Mouse (Mus musculus): ENCODE measurements around the gene Ushbp1. TPM values are rescaled to one million over a fixed set of nuclear protein-coding genes. Genes with fewer than 3 reads are reported as not detected.

Gene Ushbp1
- polyA plus RNA-seq, 1 experiment: 8.7 TPM

DNA sequence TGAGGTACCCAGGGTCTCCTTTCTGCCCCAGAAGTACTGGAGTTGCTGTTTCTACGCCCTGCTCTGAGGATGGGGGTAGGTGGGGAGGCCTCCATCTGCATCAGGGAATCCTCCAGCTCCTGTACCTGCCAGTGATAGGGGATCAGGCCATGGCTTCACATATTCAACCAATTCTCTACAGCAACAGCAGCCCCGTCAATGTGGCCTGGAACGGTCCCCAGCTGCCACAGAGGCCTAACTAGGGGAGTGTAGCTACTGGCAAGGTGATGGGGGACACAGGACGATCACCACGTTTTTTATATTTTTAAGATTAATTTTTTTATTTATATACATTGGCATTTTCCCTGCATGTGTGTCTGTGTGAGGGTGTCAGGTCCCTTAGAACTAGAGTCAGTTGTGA, 3.2 kb downstream of the Ushbp1 start:
- no peak for DNase-seq (ENCODE audit: low read depth)
- TF ChIP-seq POLR2A (IDR thresholded peaks at IDR 0.05; ENCODE audit: borderline replicate concordance, extremely low read depth, insufficient read depth, insufficient read length, poor library complexity, severe bottlenecking): no peak
- TF ChIP-seq CTCF (IDR thresholded peaks at IDR 0.05; ENCODE audit: borderline replicate concordance, extremely low read depth, insufficient read depth, insufficient read length): no peak

DNA sequence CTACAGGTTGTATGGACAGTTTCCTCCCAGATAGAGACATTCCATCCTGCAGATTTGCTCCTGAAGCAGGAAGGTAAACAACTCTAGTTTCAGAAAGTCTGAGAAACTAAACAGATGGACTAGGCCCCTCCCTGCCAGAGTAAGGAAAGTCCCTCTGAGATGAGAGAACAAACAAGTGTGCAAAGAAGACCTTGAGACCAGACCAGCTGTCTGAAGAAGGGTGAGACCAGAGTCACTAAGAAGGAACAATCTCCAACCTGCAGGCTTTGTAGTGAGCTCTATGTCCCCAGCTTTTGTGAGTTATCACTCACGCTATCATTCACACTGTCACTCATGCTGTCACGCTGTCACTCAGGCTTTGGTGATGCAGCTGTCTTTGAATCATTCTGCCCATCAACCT, 3.9 kb downstream of the Ushbp1 start:
- no peak for DNase-seq (ENCODE audit: low read depth)
- TF ChIP-seq CTCF (IDR thresholded peaks at IDR 0.05; ENCODE audit: borderline replicate concordance, extremely low read depth, insufficient read depth, insufficient read length) (no peak), POLR2A (IDR thresholded peaks at IDR 0.05; ENCODE audit: borderline replicate concordance, extremely low read depth, insufficient read depth, insufficient read length, poor library complexity, severe bottlenecking) (no peak)

DNA sequence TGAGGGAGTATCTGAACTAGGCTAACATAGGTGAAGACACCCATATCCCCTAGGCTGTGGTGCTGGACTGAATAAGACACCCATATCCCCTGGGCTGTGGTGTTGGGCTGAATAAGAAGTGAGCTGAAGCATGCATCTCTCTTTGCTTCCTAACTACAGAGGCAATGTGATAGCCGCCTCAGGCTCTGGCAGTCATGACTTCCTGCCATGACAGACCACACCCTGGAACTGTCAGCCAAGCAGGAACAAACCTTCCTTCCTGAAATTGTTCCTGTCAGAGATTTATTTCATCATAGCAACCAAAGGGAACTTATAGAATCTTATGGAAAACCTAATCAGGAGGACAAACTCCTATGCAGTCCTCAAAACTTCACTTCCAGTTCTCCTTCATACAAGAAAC, 7.3 kb downstream of the Ushbp1 start:
- no peak for TF ChIP-seq POLR2A (IDR thresholded peaks at IDR 0.05; ENCODE audit: borderline replicate concordance, extremely low read depth, insufficient read depth, insufficient read length, poor library complexity, severe bottlenecking)
- no peak for TF ChIP-seq CTCF (IDR thresholded peaks at IDR 0.05; ENCODE audit: borderline replicate concordance, extremely low read depth, insufficient read depth, insufficient read length)
- no peak for DNase-seq (ENCODE audit: low read depth)

DNA sequence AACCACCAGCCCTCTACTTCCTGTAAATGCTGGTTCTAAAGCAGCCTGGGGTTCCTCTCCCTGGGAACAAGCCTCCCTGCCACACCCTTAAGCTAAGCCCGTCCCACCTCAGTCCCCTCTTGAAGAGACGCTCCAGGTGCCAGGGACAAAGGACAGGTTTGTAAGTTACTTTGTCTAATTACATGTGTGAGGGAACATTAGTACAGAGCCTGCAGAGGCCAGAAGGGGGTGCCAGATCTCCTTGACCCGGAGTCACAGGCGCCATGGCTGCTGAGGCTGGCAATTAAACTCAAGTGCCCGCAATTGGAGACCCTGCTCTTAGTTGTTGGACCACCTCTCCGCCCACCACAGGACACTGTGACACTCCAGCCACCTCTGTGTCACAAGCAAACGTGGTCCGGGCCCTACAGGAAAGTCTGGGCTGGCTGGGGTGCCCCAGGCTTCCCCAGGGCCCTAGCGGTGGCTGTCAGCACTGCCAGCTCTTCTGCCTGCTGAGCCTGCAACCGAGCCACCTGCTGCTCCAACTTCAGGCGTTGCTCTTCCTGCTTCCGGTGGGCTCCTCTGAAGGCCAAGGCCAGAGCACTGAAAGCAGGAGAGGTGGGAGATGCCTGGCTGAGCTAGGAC, 10.3 kb downstream of the Ushbp1 start:
- TF ChIP-seq CTCF (IDR thresholded peaks at IDR 0.05; ENCODE audit: borderline replicate concordance, extremely low read depth, insufficient read depth, insufficient read length) (no peak), POLR2A (IDR thresholded peaks at IDR 0.05; ENCODE audit: borderline replicate concordance, extremely low read depth, insufficient read depth, insufficient read length, poor library complexity, severe bottlenecking) (no peak)
- DNase-seq (ENCODE audit: low read depth): no peak

DNA sequence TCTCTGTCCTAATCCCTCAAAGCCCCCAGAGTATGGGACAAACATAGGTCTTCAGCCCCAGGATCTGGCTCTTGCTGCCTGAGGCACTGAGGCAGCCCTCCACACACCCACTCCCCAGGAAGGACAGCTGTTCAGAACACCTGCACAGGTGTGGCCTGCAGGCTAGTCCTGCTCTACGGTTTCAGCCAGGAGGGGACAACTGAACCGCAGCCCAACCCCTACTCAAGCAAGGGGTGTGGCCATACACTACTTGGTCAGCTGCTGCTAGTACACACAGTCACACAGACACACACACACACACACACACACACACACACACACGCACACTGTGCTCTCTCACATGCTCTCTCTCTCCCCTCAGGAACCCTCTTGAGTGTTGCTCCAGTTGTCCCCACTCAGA, 11.7 kb downstream of the Ushbp1 start:
- no peak for DNase-seq (ENCODE audit: low read depth)
- no peak for TF ChIP-seq POLR2A (IDR thresholded peaks at IDR 0.05; ENCODE audit: borderline replicate concordance, extremely low read depth, insufficient read depth, insufficient read length, poor library complexity, severe bottlenecking)
- no peak for TF ChIP-seq CTCF (IDR thresholded peaks at IDR 0.05; ENCODE audit: borderline replicate concordance, extremely low read depth, insufficient read depth, insufficient read length)

DNA sequence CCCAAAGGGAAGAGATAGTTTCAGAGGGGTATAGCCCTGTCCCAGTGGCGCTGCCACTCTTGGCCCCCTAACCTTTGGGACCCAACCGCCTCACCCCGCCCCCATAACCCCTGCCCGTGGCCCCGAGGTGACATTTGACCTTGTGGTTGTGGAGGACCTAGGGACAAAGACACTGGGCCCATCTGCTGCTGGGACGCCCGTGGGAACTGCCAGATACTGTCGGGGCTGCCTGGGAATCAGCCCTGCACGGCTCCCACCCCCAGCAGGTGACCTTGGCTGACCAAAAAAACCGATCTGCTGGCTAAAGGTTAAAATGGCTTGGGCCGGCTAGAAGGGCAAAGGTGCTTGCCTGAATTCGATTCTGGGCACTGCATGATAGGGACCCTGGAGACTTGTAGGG, 12.2 kb downstream of the Ushbp1 start:
- no peak for TF ChIP-seq CTCF (IDR thresholded peaks at IDR 0.05; ENCODE audit: borderline replicate concordance, extremely low read depth, insufficient read depth, insufficient read length)
- TF ChIP-seq POLR2A (IDR thresholded peaks at IDR 0.05; ENCODE audit: borderline replicate concordance, extremely low read depth, insufficient read depth, insufficient read length, poor library complexity, severe bottlenecking): no peak

DNA sequence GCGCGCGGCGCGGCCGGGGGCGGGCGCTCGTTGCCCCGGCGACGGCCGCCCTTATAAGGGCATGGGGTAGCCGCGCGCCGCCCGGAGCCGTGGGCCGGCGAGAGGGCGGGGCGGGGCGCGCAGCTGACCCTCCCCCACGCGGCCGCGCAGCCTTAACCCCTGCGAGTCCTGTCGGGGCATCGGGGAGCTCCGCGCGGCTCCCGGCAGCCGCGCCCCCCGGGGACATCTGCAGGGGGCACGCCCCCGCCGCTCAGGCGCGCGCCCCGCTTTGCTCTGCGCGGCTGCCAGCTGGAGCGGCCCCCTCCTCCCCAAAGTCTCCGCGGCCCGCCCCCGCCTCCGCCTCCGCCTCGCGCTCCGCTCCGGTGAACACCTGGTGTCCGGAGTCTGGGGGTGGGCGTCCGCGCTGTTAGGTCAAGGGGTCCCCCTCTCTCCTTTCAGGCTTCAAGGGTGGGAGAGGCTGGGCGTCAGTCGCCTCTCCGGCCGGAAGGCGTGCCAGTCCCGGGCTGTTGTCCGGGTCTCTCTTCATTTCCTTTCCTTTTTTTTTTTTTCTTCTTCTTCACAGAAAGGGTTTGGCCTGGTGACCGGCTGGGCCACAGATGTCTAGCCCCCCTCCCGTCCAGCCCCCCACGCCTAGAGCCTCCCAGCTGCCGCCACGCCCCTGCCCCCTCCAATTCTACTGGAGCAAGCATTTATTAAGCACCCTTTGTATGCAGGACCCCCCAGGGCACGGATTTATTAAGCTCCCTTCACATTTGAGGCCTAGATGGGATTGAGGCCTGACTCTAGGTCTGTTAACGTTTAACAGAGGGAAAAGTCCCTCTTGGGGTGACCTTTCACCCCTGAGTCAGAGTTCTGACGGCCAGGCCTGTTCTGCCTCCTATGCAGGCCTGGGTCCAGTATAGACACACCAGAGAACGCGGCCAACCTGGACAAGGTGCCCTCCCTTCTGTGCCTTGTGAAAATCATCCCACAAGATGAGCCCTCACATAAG, 13.3 kb downstream of the Ushbp1 start:
- no peak for TF ChIP-seq CTCF (IDR thresholded peaks at IDR 0.05; ENCODE audit: borderline replicate concordance, extremely low read depth, insufficient read depth, insufficient read length)
- peak; percentile 13; the same call in 1 of the 2 replicates for TF ChIP-seq POLR2A (IDR thresholded peaks at IDR 0.05; ENCODE audit: borderline replicate concordance, extremely low read depth, insufficient read depth, insufficient read length, poor library complexity, severe bottlenecking)

More for the DNA sequence above, 12.2 kb downstream of the Ushbp1 start:
- DNase-seq (ENCODE audit: low read depth): no peak

DNA sequence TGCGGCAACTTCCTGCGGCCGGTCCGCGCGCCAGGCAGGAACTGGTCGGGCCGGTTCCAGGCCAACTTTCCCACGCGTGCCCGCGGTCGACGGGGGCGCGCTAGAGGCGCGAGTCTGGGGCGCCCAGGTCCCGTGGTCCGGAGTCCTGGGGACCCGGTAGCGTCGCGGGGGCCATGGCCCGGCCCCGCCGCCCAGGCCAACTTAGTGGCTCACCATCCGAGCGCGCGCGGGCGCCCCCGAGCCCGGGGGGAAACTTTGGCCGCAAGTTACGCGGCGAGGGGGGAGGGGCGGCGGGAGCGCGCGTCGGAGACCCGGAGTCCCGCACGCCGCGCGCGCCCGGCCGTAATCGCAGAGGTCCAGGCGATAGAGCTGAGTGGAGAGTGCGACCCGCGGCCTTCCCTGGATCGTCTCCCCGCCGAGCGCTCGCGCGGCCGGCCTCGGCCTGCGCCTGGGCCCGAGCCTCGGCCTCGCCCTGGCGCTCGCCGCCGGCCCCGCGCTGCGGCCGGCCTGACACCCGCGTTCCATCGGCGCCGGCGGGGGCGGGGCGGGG, 14.1 kb downstream of the Ushbp1 start, which contains the start of gene Nr2f6:
TSS of gene Nr2f6 (minus strand) at position 540 of the 550 bp plus-strand sequence.
- DNase-seq (ENCODE audit: low read depth): peak; percentile 75
- TF ChIP-seq POLR2A (IDR thresholded peaks at IDR 0.05; ENCODE audit: borderline replicate concordance, extremely low read depth, insufficient read depth, insufficient read length, poor library complexity, severe bottlenecking): 0 out of 2 replicates have a peak, but pooled peaks have one; percentile 13
- no peak for TF ChIP-seq CTCF (IDR thresholded peaks at IDR 0.05; ENCODE audit: borderline replicate concordance, extremely low read depth, insufficient read depth, insufficient read length)

More for the DNA sequence above, 13.3 kb downstream of the Ushbp1 start:
- peak; percentile 89 for DNase-seq (ENCODE audit: low read depth)

DNA sequence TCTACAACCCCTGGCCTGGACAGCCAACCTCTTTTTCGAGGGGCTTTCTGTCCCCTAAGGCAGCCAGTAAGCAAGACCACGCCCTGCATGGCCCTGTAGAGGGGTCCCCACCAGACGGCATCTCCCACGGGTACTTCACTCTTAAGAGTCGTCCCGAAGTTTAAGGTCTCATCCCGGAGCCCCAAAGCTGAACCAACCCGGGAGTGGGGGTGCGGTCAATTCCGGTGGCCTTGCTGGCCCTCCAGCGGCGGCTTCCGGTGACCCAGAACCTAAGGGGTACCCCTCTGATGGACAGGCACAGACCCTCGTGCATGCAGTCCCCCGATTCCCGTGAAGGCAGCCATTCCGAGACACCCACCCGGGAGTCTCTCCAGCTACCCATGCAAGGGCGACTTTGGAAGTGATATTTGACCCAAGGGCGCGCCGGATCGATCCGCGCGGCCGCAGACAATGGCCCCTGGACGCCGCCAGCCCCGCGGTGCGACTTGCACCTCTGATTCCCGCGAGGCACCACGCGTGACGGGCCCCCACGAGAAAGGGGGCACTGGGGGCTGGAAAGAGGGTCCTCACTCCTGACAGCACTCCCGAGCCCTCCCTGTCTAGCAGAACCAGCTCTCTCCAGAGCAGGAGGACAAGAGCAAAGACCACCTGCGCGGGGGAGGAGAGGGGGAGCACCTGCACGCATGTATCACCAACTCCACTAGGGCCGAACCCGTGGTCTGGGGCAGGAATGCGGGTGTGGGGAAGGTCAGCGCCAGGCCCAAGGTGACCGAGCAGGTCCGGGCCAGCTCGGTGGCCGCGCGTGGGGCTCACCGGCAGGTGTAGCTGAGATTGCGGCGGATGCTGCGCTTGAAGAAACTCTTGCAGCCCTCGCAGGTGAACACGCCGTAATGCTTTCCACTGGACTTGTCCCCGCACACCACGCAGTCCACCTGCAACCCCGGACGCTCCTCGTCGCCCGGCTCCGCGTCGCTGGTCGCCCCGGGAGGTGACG, 15.1 kb downstream of the Ushbp1 start:
- DNase-seq (ENCODE audit: low read depth): no peak
- TF ChIP-seq POLR2A (IDR thresholded peaks at IDR 0.05; ENCODE audit: borderline replicate concordance, extremely low read depth, insufficient read depth, insufficient read length, poor library complexity, severe bottlenecking) (no peak), CTCF (IDR thresholded peaks at IDR 0.05; ENCODE audit: borderline replicate concordance, extremely low read depth, insufficient read depth, insufficient read length) (no peak)

DNA sequence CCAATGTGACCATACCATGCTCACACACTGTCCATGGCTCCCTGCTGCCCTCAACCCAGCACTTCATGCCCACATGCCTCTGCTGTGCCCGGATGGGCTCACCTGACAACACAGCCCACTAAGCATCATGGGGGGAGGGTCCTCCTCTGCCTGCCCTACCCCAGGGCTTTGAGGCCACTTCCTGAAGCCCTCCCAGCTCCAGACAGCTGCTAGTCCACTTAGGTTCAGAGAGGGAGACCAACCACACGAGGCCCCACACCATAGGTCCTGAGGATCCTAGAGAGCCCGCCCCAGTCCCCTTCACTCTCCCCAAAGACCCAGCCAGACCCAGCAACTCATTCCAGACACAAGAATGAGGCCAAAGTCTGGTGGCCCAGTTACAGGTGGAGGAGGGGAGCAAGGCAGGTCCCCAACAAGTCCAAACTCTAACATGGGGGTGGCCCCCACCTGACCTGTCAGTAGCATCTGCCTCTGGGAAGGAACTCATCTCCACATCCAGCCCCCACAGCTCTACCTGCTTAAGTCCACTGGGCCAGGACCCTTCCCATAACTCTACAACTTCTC, 16.0 kb downstream of the Ushbp1 start:
- TF ChIP-seq CTCF (IDR thresholded peaks at IDR 0.05; ENCODE audit: borderline replicate concordance, extremely low read depth, insufficient read depth, insufficient read length): no peak
- no peak for TF ChIP-seq POLR2A (IDR thresholded peaks at IDR 0.05; ENCODE audit: borderline replicate concordance, extremely low read depth, insufficient read depth, insufficient read length, poor library complexity, severe bottlenecking)
- DNase-seq (ENCODE audit: low read depth): no peak

All from brain, embryonic 14.5 days (tissue).